Mouse (Mus musculus): ENCODE measurements around the gene Tpcn1. TPM values are rescaled to one million over a fixed set of nuclear protein-coding genes. Genes with fewer than 3 reads are reported as not detected.

Tpcn1 gene
- total RNA-seq, 4 experiments from 2014 or later = 39.3 to 42.7 (median 41.5) TPM

GRCm38 (mm10) chr5:120579211-120579897 lies 9.1 kb downstream of the Tpcn1 start:
- peak; percentile 77 to 84 for DNase-seq (ENCODE audit: low spot score in 2 of 2)

- DNase-seq (ENCODE audit: low spot score in 2 of 2) = peak in 1 of 2 experiments; percentile 59
Observed at GRCm38 (mm10) chr5:120578504-120579081, 9.9 kb downstream of the Tpcn1 start.

- DNase-seq (ENCODE audit: low spot score in 2 of 2) = no peak
Observed at GRCm38 (mm10) chr5:120577935-120578441, 10.5 kb downstream of the Tpcn1 start.

GRCm38 (mm10) chr5:120576781-120577301 lies 11.6 kb downstream of the Tpcn1 start:
- DNase-seq (ENCODE audit: low spot score in 2 of 2) = no peak

- no peak for DNase-seq (ENCODE audit: low spot score in 2 of 2)
Observed at GRCm38 (mm10) chr5:120574469-120575063, 13.9 kb downstream of the Tpcn1 start.

- no peak for DNase-seq (ENCODE audit: low spot score in 2 of 2)
Observed at GRCm38 (mm10) chr5:120571056-120571740, 17.3 kb downstream of the Tpcn1 start.

GRCm38 (mm10) chr5:120570289-120570897 lies 18.1 kb downstream of the Tpcn1 start:
- DNase-seq (ENCODE audit: low spot score in 2 of 2) = no peak

GRCm38 (mm10) chr5:120569791-120570190 lies 18.7 kb downstream of the Tpcn1 start:
- DNase-seq (ENCODE audit: low spot score in 2 of 2) = no peak

- no peak for DNase-seq (ENCODE audit: low spot score in 2 of 2)
Observed at GRCm38 (mm10) chr5:120568964-120569363, 19.5 kb downstream of the Tpcn1 start.

GRCm38 (mm10) chr5:120568336-120568768 lies 20.1 kb downstream of the Tpcn1 start:
- no peak for DNase-seq (ENCODE audit: low spot score in 2 of 2)

GRCm38 (mm10) chr5:120567761-120568211 lies 20.7 kb downstream of the Tpcn1 start:
- DNase-seq (ENCODE audit: low spot score in 2 of 2) = no peak

- peak; percentile 63 to 72 for DNase-seq (ENCODE audit: low spot score in 2 of 2)
Observed at GRCm38 (mm10) chr5:120567253-120567701, 21.2 kb downstream of the Tpcn1 start.

GRCm38 (mm10) chr5:120566681-120567252 lies 21.7 kb downstream of the Tpcn1 start:
- no peak for DNase-seq (ENCODE audit: low spot score in 2 of 2)

GRCm38 (mm10) chr5:120566101-120566500 lies 22.4 kb downstream of the Tpcn1 start:
- DNase-seq (ENCODE audit: low spot score in 2 of 2) = no peak

GRCm38 (mm10) chr5:120565171-120565905 lies 23.1 kb downstream of the Tpcn1 start:
- DNase-seq (ENCODE audit: low spot score in 2 of 2) = no peak

- DNase-seq (ENCODE audit: low spot score in 2 of 2) = no peak
Observed at GRCm38 (mm10) chr5:120563914-120564311, 24.6 kb downstream of the Tpcn1 start.

- DNase-seq (ENCODE audit: low spot score in 2 of 2) = peak; percentile 79 to 89
Observed at GRCm38 (mm10) chr5:120562956-120563913, 25.2 kb downstream of the Tpcn1 start.

GRCm38 (mm10) chr5:120560616-120561311 lies 27.7 kb downstream of the Tpcn1 start:
- DNase-seq (ENCODE audit: low spot score in 2 of 2) = peak; percentile 76 to 90
